Mouse (Mus musculus): Measurements from ENCODE around the gene Krr1. TPM values are rescaled to one million over a fixed set of nuclear protein-coding genes. Genes with fewer than 3 reads are reported as not detected.
"Not testable (repeated sequence)": the region's sequence is repeated elsewhere in the genome, so short reads cannot be mapped to it uniquely, and the experiment has no call there.

The Krr1 gene
- total and polyA plus RNA-seq, 2 experiments = 2.6 to 13.6 TPM

DNA sequence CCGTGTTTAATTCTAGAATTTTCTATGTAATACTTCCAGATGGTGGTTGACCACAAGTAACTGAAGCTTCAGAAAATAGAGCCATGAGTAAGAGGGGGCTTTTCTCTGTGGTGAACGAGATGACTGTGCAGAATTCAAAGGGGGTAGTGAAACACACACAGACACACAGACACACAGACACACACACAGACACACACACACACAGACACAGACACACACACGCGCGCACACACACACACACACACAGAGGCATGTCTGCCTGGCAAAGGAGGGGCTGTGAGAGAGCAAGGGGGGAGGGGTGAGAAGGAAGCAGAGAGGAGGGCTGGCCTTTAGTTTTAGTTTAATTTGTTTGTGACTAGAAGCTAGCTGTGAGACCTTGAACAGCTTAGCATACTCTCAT lies 28.1 kb downstream of the Krr1 start:
- TF ChIP-seq POLR2A (IDR thresholded peaks at IDR 0.05; ENCODE audit: extremely low read depth, insufficient read depth, low read length) (no peak), CTCF (IDR thresholded peaks at IDR 0.05; ENCODE audit: low read depth, low read length) (no peak)
- Histone ChIP-seq H3K36me3 (ENCODE audit: control insufficient read depth, insufficient read depth, low read length) (no peaks in the 10 kb centered on the region), H3K27me3 (ENCODE audit: control insufficient read depth, insufficient read depth, low read length) (no peaks in the 10 kb centered on the region), H3K4me1 (ENCODE audit: control insufficient read depth, insufficient read depth, low read length) (peaks cover 4% of the 10 kb centered on the region; the same call in 1 of the 2 replicates), H3K9ac (ENCODE audit: low read depth, low read length) (no peak overlapping the region), H3K27ac (replicated peaks; ENCODE audit: insufficient read depth, low read depth, low read length) (no peak overlapping the region), H3K79me2 (ENCODE audit: control insufficient read depth, insufficient read depth, low read length) (no peaks in the 10 kb centered on the region), H3K4me3 (ENCODE audit: insufficient read depth, low read depth, low read length) (no peak overlapping the region)
- 84% methylated on average over 5 of the region's 5 CpGs for WGBS
- DNase-seq (ENCODE audit: extremely low read depth, low read depth, low spot score) = no peak

DNA sequence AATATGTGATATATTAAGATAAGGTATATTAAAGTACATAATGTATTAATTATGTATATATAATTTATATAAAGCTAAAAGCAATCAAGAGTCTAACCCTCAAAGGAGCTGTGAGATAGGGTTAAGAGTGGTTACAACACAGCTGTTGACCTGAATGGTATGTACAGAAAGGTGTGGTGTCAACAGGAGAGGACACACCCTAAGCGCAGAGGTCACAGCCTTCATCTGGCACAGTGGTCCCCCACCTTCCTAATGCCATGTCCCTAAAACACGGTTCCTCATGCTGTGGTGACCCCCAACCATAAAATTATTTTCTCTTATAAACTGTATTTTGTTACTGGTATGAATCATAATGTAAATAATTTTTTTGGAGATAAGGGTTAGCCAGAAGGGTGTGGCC lies 28.9 kb downstream of the Krr1 start:
- 83% methylated on average over 2 of the region's 2 CpGs for WGBS
- no peak for DNase-seq (ENCODE audit: extremely low read depth, low read depth, low spot score)
- Histone ChIP-seq H3K79me2 (ENCODE audit: control insufficient read depth, insufficient read depth, low read length) (no peaks in the 10 kb centered on the region), H3K4me1 (ENCODE audit: control insufficient read depth, insufficient read depth, low read length) (peaks cover 4% of the 10 kb centered on the region; the same call in 1 of the 2 replicates), H3K27ac (replicated peaks; ENCODE audit: insufficient read depth, low read depth, low read length) (no peak overlapping the region), H3K27me3 (ENCODE audit: control insufficient read depth, insufficient read depth, low read length) (no peaks in the 10 kb centered on the region), H3K9ac (ENCODE audit: low read depth, low read length) (no peak overlapping the region), H3K4me3 (ENCODE audit: insufficient read depth, low read depth, low read length) (no peak overlapping the region), H3K36me3 (ENCODE audit: control insufficient read depth, insufficient read depth, low read length) (no peaks in the 10 kb centered on the region)
- TF ChIP-seq CTCF (IDR thresholded peaks at IDR 0.05; ENCODE audit: low read depth, low read length) (no peak), POLR2A (IDR thresholded peaks at IDR 0.05; ENCODE audit: extremely low read depth, insufficient read depth, low read length) (no peak)

DNA sequence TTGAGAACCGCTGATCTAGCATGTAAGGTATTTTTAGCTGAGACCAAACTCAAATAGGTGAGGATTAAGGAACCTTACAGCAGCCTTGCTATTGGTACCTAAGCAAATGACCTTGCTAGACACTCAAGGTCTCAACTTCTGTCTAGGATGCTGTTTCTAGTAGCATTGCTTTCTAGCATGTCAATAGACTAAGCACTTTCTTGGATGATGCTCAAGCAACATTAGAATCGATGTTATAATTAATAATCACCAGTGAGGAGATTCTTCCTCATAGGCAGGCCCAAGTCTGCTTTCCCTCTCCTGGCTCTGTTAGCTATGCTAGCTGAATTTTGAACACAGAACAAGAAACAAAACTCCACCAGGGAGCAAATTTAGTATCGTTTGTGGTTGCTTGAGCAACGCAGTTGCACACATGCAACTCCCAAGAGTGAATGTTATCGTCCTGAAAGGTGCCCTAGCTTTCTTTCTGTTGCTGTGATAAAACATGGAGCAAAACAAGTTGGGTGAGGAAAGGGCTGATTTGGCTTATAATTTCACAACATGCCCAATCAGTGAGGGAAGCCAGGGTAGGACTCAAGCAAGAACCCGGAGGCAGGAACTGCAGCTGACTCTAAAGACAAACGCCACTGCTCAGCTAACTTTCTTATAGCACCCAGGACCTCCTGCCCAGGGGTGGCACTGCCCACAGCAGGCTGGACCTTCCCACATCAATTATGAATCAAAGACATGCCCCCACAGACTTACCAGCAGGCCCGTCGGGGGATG lies 29.5 kb downstream of the Krr1 start:
- no peaks in the 10 kb centered on the region for H3K79me2 ChIP-seq (ENCODE audit: control insufficient read depth, insufficient read depth, low read length)
- H3K9ac ChIP-seq (ENCODE audit: low read depth, low read length) = no peak overlapping the region
- H3K27ac ChIP-seq (replicated peaks; ENCODE audit: insufficient read depth, low read depth, low read length) = no peak overlapping the region
- no peaks in the 10 kb centered on the region for H3K27me3 ChIP-seq (ENCODE audit: control insufficient read depth, insufficient read depth, low read length)
- WGBS = 78% methylated on average over 9 of the region's 9 CpGs
- no peak for TF ChIP-seq POLR2A (IDR thresholded peaks at IDR 0.05; ENCODE audit: extremely low read depth, insufficient read depth, low read length)
- TF ChIP-seq CTCF (IDR thresholded peaks at IDR 0.05; ENCODE audit: low read depth, low read length) = no peak
- peaks cover 4% of the 10 kb centered on the region; the same call in 1 of the 2 replicates for H3K4me1 ChIP-seq (ENCODE audit: control insufficient read depth, insufficient read depth, low read length)
- DNase-seq (ENCODE audit: extremely low read depth, low read depth, low spot score) = no peak
- H3K36me3 ChIP-seq (ENCODE audit: control insufficient read depth, insufficient read depth, low read length) = no peaks in the 10 kb centered on the region
- H3K4me3 ChIP-seq (ENCODE audit: insufficient read depth, low read depth, low read length) = no peak overlapping the region

DNA sequence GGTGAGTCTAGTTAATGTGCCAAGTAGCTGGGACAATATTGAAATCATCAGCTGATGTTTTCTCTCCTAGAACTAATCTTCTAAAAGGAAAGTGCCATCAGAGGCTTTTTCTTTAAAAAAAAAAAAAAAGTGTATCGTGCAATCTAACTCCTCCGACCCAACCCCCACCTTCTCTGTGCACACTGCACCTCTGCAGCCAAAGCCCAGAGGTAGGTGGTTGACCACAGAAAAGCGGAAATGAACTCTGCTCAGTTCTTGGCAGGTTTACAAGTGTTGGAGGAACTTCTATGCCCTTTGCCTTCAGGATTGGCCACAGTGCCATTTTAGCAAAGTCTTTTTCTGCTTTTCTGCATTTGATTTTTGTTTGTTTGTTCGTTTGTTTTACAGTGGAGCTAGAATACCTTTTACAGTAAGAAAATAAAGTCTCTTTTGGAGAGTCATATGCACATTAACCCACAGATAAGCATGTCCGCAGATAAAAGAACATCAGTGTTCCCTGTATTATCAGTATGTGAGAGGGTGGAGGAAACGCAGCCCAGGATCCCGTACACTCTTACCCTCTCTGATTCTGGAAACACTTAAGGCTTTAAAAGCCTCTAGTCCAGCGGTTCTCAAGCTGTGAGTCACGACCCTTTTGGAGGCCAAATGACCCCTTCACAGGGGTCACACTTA lies 30.2 kb downstream of the Krr1 start, which contains the start of gene Glipr1:
Gene Glipr1 (minus strand): TSS at position 88 of the 672 bp plus-strand sequence.
- Histone ChIP-seq H3K4me3 (ENCODE audit: insufficient read depth, low read depth, low read length) (no peak within 1 kb of the TSS), H3K36me3 (ENCODE audit: control insufficient read depth, insufficient read depth, low read length) (no peaks in the 10 kb centered on the region), H3K79me2 (ENCODE audit: control insufficient read depth, insufficient read depth, low read length) (no peaks in the 10 kb centered on the region), H3K9ac (ENCODE audit: low read depth, low read length) (no peak within 1 kb of the TSS), H3K4me1 (ENCODE audit: control insufficient read depth, insufficient read depth, low read length) (peaks cover 4% of the 10 kb centered on the region; the same call in 1 of the 2 replicates), H3K27ac (replicated peaks; ENCODE audit: insufficient read depth, low read depth, low read length) (no peak within 1 kb of the TSS), H3K27me3 (ENCODE audit: control insufficient read depth, insufficient read depth, low read length) (no peaks in the 10 kb centered on the region)
- WGBS = 32% methylated on average over 9 of the region's 9 CpGs
- peak; percentile 91 for DNase-seq (ENCODE audit: extremely low read depth, low read depth, low spot score)
- no peak for TF ChIP-seq POLR2A (IDR thresholded peaks at IDR 0.05; ENCODE audit: extremely low read depth, insufficient read depth, low read length)
- TF ChIP-seq CTCF (IDR thresholded peaks at IDR 0.05; ENCODE audit: low read depth, low read length) = no peak

DNA sequence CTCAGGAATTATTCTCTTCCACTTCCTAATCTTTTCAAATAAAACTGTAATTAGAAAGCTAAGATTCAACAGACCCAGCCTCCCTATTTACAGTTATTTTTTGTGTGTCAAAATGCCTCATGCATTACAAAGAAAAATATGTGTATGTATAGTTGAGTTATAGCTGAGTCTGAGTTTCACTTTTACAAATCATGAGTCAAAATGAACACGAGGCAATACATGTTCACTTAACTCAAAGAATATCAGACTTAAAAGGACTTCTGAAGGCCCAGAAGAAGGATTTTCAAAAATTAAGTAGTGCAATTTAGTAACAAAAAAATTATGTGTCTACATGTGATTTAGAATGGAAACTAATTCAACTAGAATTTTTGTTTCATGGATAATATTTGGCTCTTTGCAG lies 37.0 kb downstream of the Krr1 start:
- H3K27ac ChIP-seq (replicated peaks; ENCODE audit: insufficient read depth, low read depth, low read length); H3K79me2 ChIP-seq (ENCODE audit: control insufficient read depth, insufficient read depth, low read length); H3K4me1 ChIP-seq (ENCODE audit: control insufficient read depth, insufficient read depth, low read length); H3K27me3 ChIP-seq (ENCODE audit: control insufficient read depth, insufficient read depth, low read length); H3K9ac ChIP-seq (ENCODE audit: low read depth, low read length); DNase-seq (ENCODE audit: extremely low read depth, low read depth, low spot score); H3K4me3 ChIP-seq (ENCODE audit: insufficient read depth, low read depth, low read length); H3K36me3 ChIP-seq (ENCODE audit: control insufficient read depth, insufficient read depth, low read length): not testable (repeated sequence)
- WGBS = 63% methylated on average over 1 of the region's 1 CpGs

DNA sequence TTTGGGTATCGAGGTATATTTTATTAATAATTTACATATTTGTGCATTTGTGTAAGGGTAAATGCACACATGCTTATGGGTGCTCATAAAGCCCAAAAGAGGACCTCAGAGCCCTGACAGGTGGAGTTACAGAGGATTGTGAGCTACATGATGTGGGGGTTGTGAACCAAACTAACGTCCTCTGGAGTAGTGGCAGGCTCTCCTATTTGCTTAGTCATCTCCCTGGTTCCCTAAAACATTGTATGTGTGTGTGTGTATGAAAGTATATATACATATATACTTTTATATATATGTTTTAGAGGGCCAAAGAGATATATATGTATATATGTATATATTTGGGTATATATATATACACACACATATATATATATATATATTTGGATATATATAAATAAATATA lies 51.1 kb downstream of the Krr1 start:
- Histone ChIP-seq H3K4me1 (ENCODE audit: control insufficient read depth, insufficient read depth, low read length) (no peaks in the 10 kb centered on the region), H3K27ac (replicated peaks; ENCODE audit: insufficient read depth, low read depth, low read length) (no peak overlapping the region), H3K79me2 (ENCODE audit: control insufficient read depth, insufficient read depth, low read length) (no peaks in the 10 kb centered on the region), H3K9ac (ENCODE audit: low read depth, low read length) (no peak overlapping the region), H3K36me3 (ENCODE audit: control insufficient read depth, insufficient read depth, low read length) (no peaks in the 10 kb centered on the region), H3K27me3 (ENCODE audit: control insufficient read depth, insufficient read depth, low read length) (no peaks in the 10 kb centered on the region), H3K4me3 (ENCODE audit: insufficient read depth, low read depth, low read length) (no peak overlapping the region)
- TF ChIP-seq CTCF (IDR thresholded peaks at IDR 0.05; ENCODE audit: low read depth, low read length) = no peak
- no peak for TF ChIP-seq POLR2A (IDR thresholded peaks at IDR 0.05; ENCODE audit: extremely low read depth, insufficient read depth, low read length)
- no peak for DNase-seq (ENCODE audit: extremely low read depth, low read depth, low spot score)
- 66% methylated on average over 2 of the region's 2 CpGs for WGBS

DNA sequence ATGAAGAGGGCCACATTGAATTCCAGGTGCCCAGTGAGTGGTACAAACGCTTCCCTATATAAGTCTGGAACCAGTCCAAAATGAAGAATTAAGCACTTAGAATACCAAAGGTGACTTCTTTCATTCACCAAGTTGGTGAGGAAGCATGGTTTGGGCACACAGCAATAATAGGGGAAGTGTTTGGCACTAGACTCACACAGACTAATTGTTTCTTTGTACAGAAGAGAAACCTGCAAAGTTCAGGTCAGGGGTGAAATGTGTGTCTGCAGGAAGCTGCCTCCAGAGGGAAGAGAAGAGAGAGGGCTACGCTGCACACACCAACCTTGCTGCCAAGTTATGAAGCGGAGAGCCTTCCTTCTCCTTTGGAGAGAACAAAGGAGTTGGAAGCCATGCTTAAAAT lies 56.2 kb downstream of the Krr1 start:
- WGBS = 85% methylated on average over 3 of the region's 3 CpGs

More for the DNA sequence above, 56.2 kb downstream of the Krr1 start:
- not testable (repeated sequence) for H3K79me2 ChIP-seq (ENCODE audit: control insufficient read depth, insufficient read depth, low read length); DNase-seq (ENCODE audit: extremely low read depth, low read depth, low spot score); H3K27ac ChIP-seq (replicated peaks; ENCODE audit: insufficient read depth, low read depth, low read length); H3K4me3 ChIP-seq (ENCODE audit: insufficient read depth, low read depth, low read length); H3K27me3 ChIP-seq (ENCODE audit: control insufficient read depth, insufficient read depth, low read length); H3K9ac ChIP-seq (ENCODE audit: low read depth, low read length); H3K36me3 ChIP-seq (ENCODE audit: control insufficient read depth, insufficient read depth, low read length); H3K4me1 ChIP-seq (ENCODE audit: control insufficient read depth, insufficient read depth, low read length)

All from liver, adult 2 months (tissue).